Mouse (Mus musculus) G1E-ER4 (cell line): Measurements from ENCODE around the gene Zfp386. TPM values are rescaled to one million over a fixed set of nuclear protein-coding genes. Genes with fewer than 3 reads are reported as not detected.

Experiments used
- GATA1 ChIP-seq: IDR thresholded peaks from one replicate; pipeline ENCODE4 v1.8.0; 2012; ENCODE audit warnings: low read length, inconsistent platforms
- polyA plus RNA-seq: library from polyadenylated mRNA; stranded (reverse); fragments of >175 nt; gene quantifications from 2 replicates; pipeline ENCODE4 v1.2.3, GENCODE M21; 2012

Gene Zfp386
- polyA plus RNA-seq, 1 experiment = 0.41 TPM

- TF ChIP-seq GATA1 = no peak
These were observed 35.6 kb downstream of the Zfp386 start for GRCm38 (mm10) chr12:116083125-116083524.

- TF ChIP-seq GATA1 = no peak
These were observed 36.8 kb downstream of the Zfp386 start for GRCm38 (mm10) chr12:116084294-116084693.

- no peak for TF ChIP-seq GATA1
These were observed 39.6 kb downstream of the Zfp386 start for GRCm38 (mm10) chr12:116086951-116087600.

DNA sequence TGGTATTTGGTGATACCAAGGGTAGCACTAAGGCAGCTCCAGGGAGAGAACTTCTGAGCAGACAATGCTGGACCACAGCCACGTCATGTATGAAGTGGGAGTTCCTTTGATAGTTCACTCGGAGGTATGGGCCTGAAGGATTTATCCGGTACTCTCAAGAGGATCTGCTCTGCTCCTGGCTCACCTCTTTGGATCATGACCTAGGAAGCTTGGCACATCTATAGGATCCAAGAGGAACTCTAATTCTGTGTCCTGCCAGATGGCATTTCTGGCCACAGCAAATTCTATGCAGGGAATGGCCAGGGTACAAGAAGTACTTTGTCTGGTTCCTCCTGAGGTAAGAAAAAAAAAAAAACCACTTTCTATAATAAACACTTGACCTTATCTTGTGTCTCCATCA lies 42.3 kb downstream of the Zfp386 start:
- no peak for TF ChIP-seq GATA1

DNA sequence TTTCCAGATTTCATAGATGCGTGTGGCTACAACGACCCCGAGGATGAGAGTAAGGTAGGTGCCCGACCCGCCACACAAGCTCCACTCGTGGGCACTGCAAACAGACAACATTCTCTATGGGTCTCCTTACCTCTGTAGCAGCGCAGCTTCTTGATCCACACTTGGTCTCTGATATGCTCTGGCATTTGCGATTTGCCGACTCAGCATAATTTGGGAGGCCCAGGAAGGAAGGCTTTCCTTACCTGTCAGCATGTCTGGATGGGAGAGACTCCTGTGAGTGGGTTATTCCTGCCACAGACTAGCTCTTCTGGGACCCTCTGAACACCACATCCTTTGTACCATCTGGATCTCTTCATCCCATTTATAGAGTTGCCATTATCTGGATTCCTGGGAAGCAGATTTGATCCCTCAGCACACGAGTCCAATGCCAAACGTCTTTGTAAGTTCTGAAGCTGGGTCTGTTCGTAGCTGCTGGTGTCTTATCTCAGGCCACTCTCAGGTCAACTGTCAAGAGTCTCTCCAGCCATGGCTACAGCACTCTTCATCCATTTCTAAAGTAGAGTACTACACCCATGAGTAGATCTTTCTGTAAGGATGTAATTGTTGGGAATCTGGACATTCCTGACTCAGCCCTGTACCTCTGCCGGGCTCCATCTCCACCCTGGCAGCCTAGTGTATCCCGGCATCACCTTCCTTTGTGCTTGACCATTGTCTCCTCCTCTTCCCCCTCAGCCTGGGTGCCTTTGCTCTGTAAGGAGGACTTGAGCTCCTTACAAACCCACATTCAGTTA lies 47.4 kb downstream of the Zfp386 start:
- no peak for TF ChIP-seq GATA1

GRCm38 (mm10) chr12:116096361-116096904 lies 48.9 kb downstream of the Zfp386 start:
- no peak for TF ChIP-seq GATA1

DNA sequence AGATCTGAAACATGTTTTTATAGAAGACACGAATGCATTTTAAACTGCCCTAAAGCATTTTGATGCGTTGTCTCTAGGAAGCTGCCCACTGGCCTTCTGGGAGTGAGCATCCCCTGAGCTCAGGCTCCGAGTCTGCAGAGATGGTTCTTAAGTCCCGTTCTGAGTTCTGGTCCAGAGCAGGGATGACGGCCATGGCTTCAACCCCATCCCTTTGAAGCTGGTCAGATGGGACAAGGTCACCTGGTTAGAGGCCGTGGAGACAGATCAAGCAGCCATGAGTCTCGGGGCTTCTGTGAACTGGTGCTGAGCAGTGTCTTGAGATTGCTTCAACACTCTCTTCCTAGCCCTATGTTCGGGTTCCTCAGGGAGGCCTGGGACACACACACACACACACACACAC lies 49.6 kb downstream of the Zfp386 start:
- TF ChIP-seq GATA1 = no peak

DNA sequence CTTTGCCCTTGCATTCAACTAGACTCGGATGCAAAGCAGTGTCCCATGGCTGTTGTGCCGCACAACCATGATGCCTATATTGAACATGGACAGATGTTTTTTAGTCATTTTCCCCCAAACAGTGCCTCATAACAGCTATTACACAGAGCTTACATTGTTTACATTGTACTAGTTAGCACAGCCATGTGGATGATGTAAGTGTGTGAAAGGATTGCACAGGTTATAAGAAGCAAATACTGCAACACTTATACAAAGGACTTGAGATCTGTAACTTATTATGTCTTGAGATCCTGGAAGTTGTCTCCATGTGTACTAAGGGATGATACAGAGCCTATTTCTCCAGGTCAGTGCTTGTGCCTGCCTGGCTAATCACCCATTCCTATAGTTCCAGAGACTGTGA lies 54.4 kb downstream of the Zfp386 start:
- TF ChIP-seq GATA1 = no peak

DNA sequence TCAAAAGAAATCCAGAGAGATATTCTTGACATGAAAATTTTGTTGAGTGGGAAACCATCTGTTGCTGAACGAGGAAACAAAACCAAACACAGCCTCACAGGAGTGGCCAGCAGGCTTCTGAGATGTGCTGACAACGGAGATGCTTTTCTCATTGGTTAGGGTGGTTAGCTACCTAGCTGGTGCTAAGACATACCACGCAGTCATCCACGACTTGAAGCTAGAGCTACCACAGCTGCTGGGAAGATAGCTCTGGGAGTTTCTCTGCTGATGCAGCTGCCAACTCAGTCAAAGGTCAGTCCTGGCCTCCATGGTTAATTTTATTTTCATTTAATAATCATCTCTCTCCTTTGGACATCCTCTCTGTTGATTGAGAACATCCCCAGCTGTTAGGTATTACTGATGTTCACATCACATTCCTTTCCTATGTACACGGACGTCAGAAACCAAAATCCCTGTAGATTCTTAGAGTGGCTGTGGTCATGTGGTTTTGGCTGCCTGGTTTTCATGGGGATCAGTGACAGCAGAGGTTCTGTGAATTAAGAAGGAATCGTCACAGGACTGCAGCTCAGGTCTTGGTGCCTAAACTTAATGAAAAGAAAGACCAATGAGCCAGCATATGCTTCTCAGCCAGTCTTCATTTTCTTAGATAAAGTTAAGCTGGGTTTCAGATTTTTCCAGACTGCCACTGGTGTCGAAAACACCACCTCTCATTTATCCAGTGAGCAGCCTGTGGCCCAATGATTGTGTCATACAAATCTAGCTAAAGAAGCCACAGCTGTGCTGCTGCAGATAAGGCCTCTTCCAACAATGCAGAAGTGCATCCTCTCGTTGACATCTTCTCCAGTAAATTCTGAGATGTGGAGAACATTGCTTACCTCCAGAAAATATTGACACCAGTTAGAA lies 62.2 kb downstream of the Zfp386 start:
- TF ChIP-seq GATA1 = no peak

DNA sequence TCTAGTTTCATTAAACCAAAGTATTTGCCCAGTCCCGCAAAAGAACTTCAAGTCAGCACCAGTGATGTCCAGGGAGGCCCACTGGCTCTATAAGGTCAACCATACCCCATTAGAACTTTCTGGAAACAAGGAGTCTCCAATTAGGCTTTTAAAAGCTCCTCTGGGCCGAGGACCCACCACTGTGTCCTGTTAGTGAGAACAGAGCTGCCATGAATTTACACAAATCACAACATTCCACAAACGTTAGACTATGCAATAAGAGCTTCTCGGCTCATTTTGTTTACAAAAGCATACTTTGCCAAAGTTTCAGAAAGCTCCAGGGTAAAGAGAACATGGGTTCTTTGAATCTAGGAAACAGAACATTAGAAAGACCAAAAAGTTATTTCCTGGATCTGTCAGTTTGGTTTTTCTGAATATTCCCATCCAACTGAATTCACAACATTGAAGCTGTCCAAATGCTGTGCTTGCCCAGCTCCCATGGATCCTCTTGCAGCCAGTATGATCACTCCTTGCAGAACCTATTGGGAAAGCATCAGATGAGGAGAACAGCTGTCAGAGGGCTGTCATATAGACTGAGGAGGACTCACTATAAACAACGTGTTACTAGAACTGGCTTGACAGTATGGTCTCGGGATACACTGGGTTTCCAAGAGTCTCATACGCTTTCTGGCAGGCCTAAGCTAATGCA lies 63.6 kb downstream of the Zfp386 start:
- no peak for TF ChIP-seq GATA1

Other genes with a start within 250 kb of the Zfp386 start
- gene Vipr2, start 30.0 kb downstream of the Zfp386 start, polyA plus RNA-seq = not detected in 2 replicates
- gene Wdr60, start 215.3 kb downstream of the Zfp386 start, polyA plus RNA-seq = 6.9 and 7.9 TPM in 2 replicates
- not detected in 2 replicates for gene Gm11027, start 227.7 kb downstream of the Zfp386 start, polyA plus RNA-seq
- 19.6 and 25.4 TPM in 2 replicates for gene Esyt2, start 233.5 kb downstream of the Zfp386 start, polyA plus RNA-seq